Mouse (Mus musculus) neural tube, embryonic 14.5 days (tissue): ENCODE data around the gene Osbpl3. TPM values are rescaled to one million over a fixed set of nuclear protein-coding genes. Genes with fewer than 3 reads are reported as not detected.

Experiments
- ATAC-seq: fragments of 200-750 bp; cut with Nextera tagmentation; 2 replicates; pipeline ENCODE4 v1.8.0; 2017; ENCODE audit warnings: low read depth, mild to moderate bottlenecking, moderate TSS enrichment, moderate library complexity
- H3K27ac ChIP-seq: fragments of 300-500 bp; sonication (generic); 2 replicates; pipeline ENCODE4 v1.5.1; 2014; ENCODE audit warnings: low read depth, mild to moderate bottlenecking, control low read depth, low read length, moderate library complexity, mixed read lengths
- H3K27me3 ChIP-seq: fragments of 300-500 bp; sonication (generic); 2 replicates; pipeline ENCODE4 v1.6.1; 2014; ENCODE audit warnings: low read length; ENCODE audit not compliant: control insufficient read depth, insufficient read depth
- H3K36me3 ChIP-seq: fragments of 300-500 bp; sonication (generic); 2 replicates; pipeline ENCODE4 v1.6.1; 2014; ENCODE audit warnings: low read length, mixed read lengths; ENCODE audit not compliant: control insufficient read depth, insufficient read depth
- H3K4me1 ChIP-seq: fragments of 300-500 bp; sonication (generic); 2 replicates; pipeline ENCODE4 v1.6.1; 2014; ENCODE audit warnings: low read length; ENCODE audit not compliant: control insufficient read depth, insufficient read depth
- H3K4me2 ChIP-seq: fragments of 300-500 bp; sonication (generic); 2 replicates; pipeline ENCODE4 v1.6.1; 2014; ENCODE audit warnings: mild to moderate bottlenecking, low read depth, low read length, control low read depth
- H3K4me3 ChIP-seq: fragments of 300-500 bp; sonication (generic); 2 replicates; pipeline ENCODE4 v1.5.1; 2014; ENCODE audit warnings: low read depth, low read length, control low read depth, mixed read lengths
- H3K9ac ChIP-seq: fragments of 300-500 bp; sonication (generic); replicated peaks from 2 replicates; pipeline ENCODE4 v1.6.1; 2014; ENCODE audit warnings: low read depth, mild to moderate bottlenecking, control low read depth, low read length, mixed read lengths
- H3K9me3 ChIP-seq: fragments of 300-500 bp; sonication (generic); 2 replicates; pipeline ENCODE4 v1.6.1; 2016; ENCODE audit warnings: low read length; ENCODE audit not compliant: control insufficient read depth
- WGBS: fragments of 180-500 bp; shearing (Covaris S2); extraction: QIAGEN DNeasy Blood & Tissue Kit; methylation state at CpG from one replicate; pipeline ENCODE4 v1.1.7; 2014; 5-methylcytosine and 5-hydroxymethylcytosine counted together
- polyA plus RNA-seq: library from polyadenylated mRNA; unstranded; fragments of >200 nt; fragmentation: Nextera tagmentation; extraction: Ambion mirVana; gene quantifications from 2 replicates; pipeline ENCODE4 v1.2.1, GENCODE M21; 2014

Osbpl3 gene
- polyA plus RNA-seq, 1 experiment from 2014 or later: 3.2 TPM

- 39% methylated on average over 6 of the region's 6 CpGs for WGBS
These were observed 147.0 kb downstream of the Osbpl3 start for GRCm38 (mm10) chr6:50309019-50309418.

GRCm38 (mm10) chr6:50306625-50307024, 149.4 kb downstream of the Osbpl3 start:
- Histone ChIP-seq H3K27ac (no peak overlapping the region), H3K27me3 (no peaks in the 10 kb centered on the region), H3K36me3 (no peaks in the 10 kb centered on the region), H3K4me2 (no peak overlapping the region), H3K4me3 (no peak overlapping the region), H3K4me1 (no peaks in the 10 kb centered on the region), H3K9ac (no peak overlapping the region), H3K9me3 (no peaks in the 10 kb centered on the region)
- ATAC-seq: no peak
- 79% methylated on average over 4 of the region's 4 CpGs for WGBS

More at GRCm38 (mm10) chr6:50309019-50309418, 147.0 kb downstream of the Osbpl3 start:
- H3K27me3 ChIP-seq: no peaks in the 10 kb centered on the region
- no peaks in the 10 kb centered on the region for H3K4me1 ChIP-seq
- no peaks in the 10 kb centered on the region for H3K9me3 ChIP-seq
- no peak overlapping the region for H3K27ac ChIP-seq
- peak; percentile 44; the same call in 1 of the 2 replicates for ATAC-seq
- H3K4me3 ChIP-seq: no peak overlapping the region
- no peak overlapping the region for H3K9ac ChIP-seq
- H3K36me3 ChIP-seq: no peaks in the 10 kb centered on the region
- no peak overlapping the region for H3K4me2 ChIP-seq

GRCm38 (mm10) chr6:50304949-50305491, 151.0 kb downstream of the Osbpl3 start:
- Histone ChIP-seq H3K4me3 (no peak overlapping the region), H3K4me1 (no peaks in the 10 kb centered on the region), H3K36me3 (no peaks in the 10 kb centered on the region), H3K9ac (no peak overlapping the region), H3K9me3 (no peaks in the 10 kb centered on the region), H3K27ac (no peak overlapping the region), H3K27me3 (no peaks in the 10 kb centered on the region), H3K4me2 (no peak overlapping the region)
- ATAC-seq: peak; percentile 51; the same call in 1 of the 2 replicates
- WGBS: 65% methylated on average over 4 of the region's 4 CpGs

GRCm38 (mm10) chr6:50301121-50301520, 154.9 kb downstream of the Osbpl3 start:
- H3K4me1 ChIP-seq: no peaks in the 10 kb centered on the region

GRCm38 (mm10) chr6:50300622-50301021, 155.4 kb downstream of the Osbpl3 start:
- no peak overlapping the region for H3K27ac ChIP-seq
- no peak overlapping the region for H3K4me2 ChIP-seq
- 50% methylated on average over 6 of the region's 6 CpGs for WGBS
- no peak overlapping the region for H3K9ac ChIP-seq
- no peaks in the 10 kb centered on the region for H3K27me3 ChIP-seq
- H3K4me3 ChIP-seq: no peak overlapping the region
- ATAC-seq: no peak
- no peaks in the 10 kb centered on the region for H3K4me1 ChIP-seq
- H3K36me3 ChIP-seq: no peaks in the 10 kb centered on the region
- no peaks in the 10 kb centered on the region for H3K9me3 ChIP-seq

More at GRCm38 (mm10) chr6:50301121-50301520, 154.9 kb downstream of the Osbpl3 start:
- 80% methylated on average over 7 of the region's 7 CpGs for WGBS
- Histone ChIP-seq H3K27ac (no peak overlapping the region), H3K4me2 (no peak overlapping the region), H3K36me3 (no peaks in the 10 kb centered on the region), H3K4me3 (no peak overlapping the region), H3K27me3 (no peaks in the 10 kb centered on the region), H3K9me3 (no peaks in the 10 kb centered on the region), H3K9ac (no peak overlapping the region)
- no peak for ATAC-seq

GRCm38 (mm10) chr6:50299071-50299470, 156.9 kb downstream of the Osbpl3 start:
- ATAC-seq: no peak
- no peaks in the 10 kb centered on the region for H3K9me3 ChIP-seq
- 87% methylated on average over 7 of the region's 7 CpGs for WGBS

GRCm38 (mm10) chr6:50297671-50298070, 158.3 kb downstream of the Osbpl3 start:
- Histone ChIP-seq H3K27me3 (no peaks in the 10 kb centered on the region), H3K4me1 (no peaks in the 10 kb centered on the region), H3K4me2 (no peak overlapping the region), H3K4me3 (no peak overlapping the region), H3K36me3 (no peaks in the 10 kb centered on the region), H3K9ac (no peak overlapping the region), H3K27ac (no peak overlapping the region), H3K9me3 (no peaks in the 10 kb centered on the region)
- 92% methylated on average over 9 of the region's 9 CpGs for WGBS
- ATAC-seq: no peak

More at GRCm38 (mm10) chr6:50299071-50299470, 156.9 kb downstream of the Osbpl3 start:
- no peaks in the 10 kb centered on the region for H3K36me3 ChIP-seq
- no peak overlapping the region for H3K4me3 ChIP-seq
- no peak overlapping the region for H3K4me2 ChIP-seq
- no peak overlapping the region for H3K27ac ChIP-seq
- H3K27me3 ChIP-seq: no peaks in the 10 kb centered on the region
- no peak overlapping the region for H3K9ac ChIP-seq
- H3K4me1 ChIP-seq: no peaks in the 10 kb centered on the region

GRCm38 (mm10) chr6:50295136-50295535, 160.9 kb downstream of the Osbpl3 start:
- H3K4me3 ChIP-seq: no peak overlapping the region
- no peaks in the 10 kb centered on the region for H3K27me3 ChIP-seq
- 73% methylated on average over 10 of the region's 10 CpGs for WGBS
- H3K9ac ChIP-seq: no peak overlapping the region
- no peak overlapping the region for H3K4me2 ChIP-seq
- H3K27ac ChIP-seq: no peak overlapping the region
- no peaks in the 10 kb centered on the region for H3K4me1 ChIP-seq
- no peaks in the 10 kb centered on the region for H3K36me3 ChIP-seq
- H3K9me3 ChIP-seq: no peaks in the 10 kb centered on the region
- no peak for ATAC-seq

- no peak overlapping the region for H3K9ac ChIP-seq
- no peak overlapping the region for H3K27ac ChIP-seq
- no peaks in the 10 kb centered on the region for H3K36me3 ChIP-seq
- no peaks in the 10 kb centered on the region for H3K4me1 ChIP-seq
- peak; percentile 70; the same call in 1 of the 2 replicates for ATAC-seq
- no peak overlapping the region for H3K4me3 ChIP-seq
- H3K27me3 ChIP-seq: no peaks in the 10 kb centered on the region
- no peaks in the 10 kb centered on the region for H3K9me3 ChIP-seq
- H3K4me2 ChIP-seq: no peak overlapping the region
- WGBS: 35% methylated on average over 1 of the region's 1 CpGs
These were observed 161.9 kb downstream of the Osbpl3 start for GRCm38 (mm10) chr6:50294128-50294527.
